Mouse (Mus musculus): ENCODE measurements at regions not wholly inside any gene's neighbourhood (a gene's known extent, or its start where the extent isn't known, plus 50 kb on each side); places are given as distances from the start of the nearest gene placed in this dataset.

DNA sequence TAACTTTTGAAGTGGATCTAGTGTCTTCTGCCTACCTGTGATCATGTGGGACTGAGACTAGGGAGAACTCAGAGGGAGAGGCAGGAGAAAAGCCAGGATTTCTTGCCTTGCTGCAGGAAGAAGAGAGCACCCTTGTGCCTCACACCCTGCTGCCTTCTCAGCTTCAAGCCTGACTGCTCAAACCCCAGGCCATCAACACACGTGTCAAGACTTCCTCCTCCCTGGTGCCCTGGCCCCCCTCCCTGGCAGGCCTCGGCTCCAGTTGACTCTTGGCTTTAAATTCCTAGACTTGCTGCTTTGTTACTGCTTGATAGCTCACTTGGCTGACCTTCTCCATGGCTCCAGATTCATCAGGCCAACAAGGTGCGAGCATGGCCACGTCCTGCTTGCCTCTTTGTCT, 250.1 kb upstream of the Mki67 start:
- DNase-seq (ENCODE audit: low spot score in 2 of 2): no peak

DNA sequence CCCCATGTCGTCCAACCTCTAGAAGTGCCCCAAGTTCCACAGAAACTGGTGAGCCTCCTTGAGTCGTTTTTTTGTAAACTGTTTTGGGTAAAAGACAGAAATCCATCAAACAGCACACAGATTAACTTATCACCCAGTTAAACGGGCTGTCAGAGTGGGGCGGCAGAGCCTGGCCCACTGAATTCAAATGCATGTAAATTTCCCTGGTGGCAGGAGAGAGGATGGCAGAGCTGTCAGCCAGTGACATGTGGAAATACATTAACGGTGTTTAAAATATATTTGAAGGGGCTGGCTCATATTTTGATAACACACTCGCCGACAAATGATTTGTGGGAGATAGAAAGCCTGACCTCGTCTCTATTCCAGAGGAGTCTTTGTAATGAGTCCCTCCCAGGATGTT, 252.5 kb upstream of the Mki67 start:
- no peak for DNase-seq (ENCODE audit: low spot score in 2 of 2)

DNA sequence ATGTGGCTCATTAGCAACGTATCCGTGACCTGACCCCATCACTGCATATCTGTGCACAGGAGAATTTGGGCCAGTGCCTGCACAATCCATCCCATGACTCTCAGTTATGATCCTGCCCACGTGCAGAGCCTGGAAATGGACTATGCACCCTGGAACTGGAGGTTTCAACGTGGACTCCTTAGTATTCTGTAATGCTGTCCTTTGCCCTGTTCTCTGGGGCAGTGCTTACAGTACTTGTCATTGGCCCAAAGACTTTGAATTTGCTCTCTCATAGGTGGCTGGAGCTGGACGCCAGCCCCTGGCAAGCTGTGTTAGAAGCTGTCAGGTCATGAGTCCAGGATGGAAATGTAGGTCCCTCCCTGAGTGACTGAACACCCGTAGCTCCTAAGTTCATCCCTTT, 269.9 kb upstream of the Mki67 start:
- DNase-seq (ENCODE audit: low spot score in 2 of 2): no peak

DNA sequence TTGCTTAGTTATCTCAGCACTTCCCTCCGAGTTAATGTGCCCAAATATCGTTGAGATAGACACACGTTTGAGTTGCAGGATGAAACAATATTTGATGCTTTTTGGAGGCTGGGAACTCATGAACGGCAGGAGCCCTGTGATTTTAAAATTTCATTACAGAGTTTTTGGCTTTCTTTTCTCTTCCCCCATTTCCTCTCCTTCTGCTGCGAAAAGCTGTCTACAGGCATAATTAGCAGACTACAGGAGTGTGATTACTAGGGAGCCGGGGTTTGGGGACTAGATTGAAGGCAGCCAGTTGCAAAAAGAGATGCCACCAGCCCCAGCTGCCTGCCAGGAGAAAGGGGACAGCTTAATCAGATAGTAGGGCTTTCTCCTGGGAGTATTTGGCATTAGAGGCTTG, 274.2 kb upstream of the Mki67 start:
- DNase-seq (ENCODE audit: low spot score in 2 of 2): no peak

DNA sequence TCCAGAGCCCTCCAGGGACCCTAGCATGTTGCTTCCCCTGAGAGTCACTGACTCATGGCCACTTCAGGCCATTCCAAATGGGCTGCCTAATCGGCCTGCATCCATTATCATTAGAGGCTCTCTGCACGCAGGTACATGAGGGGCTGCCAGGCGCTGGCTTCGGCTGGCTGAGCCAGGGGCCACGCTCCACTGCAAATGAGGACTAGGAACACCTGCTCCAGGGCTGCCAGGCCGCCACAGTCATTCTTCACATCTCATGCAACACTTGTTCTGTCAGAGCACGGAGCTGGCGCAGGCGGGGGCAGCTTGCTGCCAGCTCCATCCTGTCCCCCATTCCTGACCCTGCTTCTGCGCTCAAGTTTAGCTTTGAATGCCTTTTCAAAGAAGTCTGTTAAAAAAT, 280.7 kb upstream of the Mki67 start:
- DNase-seq (ENCODE audit: low spot score in 2 of 2): no peak

DNA sequence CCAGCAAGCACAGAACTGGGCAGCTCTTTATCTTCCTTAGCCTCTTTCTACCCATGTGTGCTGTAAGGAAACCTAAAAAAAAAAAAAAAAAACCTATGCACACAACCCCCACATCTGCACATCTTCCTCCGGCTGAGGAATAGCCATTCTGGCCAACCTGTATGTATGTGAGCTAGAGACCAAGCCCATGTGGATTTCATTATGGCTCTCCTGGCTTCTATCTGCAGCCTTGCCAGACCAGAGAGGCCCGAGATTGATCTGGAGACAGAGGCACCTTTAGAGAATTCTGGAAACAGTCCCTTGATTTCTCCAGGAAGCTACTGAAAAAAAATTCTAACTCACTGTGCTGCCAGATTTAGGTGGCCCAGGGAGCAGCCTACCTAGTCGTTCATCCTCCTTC, 281.5 kb upstream of the Mki67 start:
- no peak for DNase-seq (ENCODE audit: low spot score in 2 of 2)

DNA sequence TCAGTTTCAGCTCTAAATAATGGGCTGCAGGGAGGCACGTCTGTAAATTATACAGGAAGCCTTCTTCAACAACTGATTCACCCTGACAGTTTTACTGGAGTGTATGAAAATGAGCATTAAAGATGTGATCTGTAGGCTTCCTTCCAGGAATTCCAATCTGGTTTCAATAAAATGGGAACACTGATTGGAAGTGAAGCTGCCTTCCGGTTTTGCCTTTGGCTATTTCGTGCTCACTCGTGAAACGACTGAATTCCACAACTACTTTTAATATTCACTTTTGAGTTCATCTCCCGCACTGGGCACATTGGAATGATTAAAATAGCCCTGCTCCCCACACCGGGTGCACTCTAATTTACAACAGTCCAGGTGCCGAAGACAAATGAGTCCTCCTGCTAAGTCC, 286.2 kb upstream of the Mki67 start:
- no peak for DNase-seq (ENCODE audit: low spot score in 2 of 2)

DNA sequence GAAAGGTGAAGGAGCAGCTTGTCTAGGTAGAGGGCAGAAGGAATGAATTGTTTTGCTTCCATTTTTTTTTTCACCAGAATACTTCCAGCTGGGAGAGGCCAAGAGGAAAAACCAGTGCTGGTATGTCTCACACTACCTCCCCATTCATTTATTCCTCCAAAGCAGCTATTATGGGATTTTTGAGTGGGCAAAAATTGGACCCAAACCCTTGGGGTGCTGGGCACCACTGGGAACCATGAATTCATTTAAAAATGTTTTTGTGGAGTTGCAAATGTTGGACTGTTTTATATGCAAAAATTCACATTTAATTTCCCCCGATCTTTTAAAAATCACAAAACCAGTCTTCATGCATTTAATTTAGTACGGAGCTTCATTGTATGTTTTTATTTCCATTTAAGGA, 287.1 kb upstream of the Mki67 start:
- DNase-seq (ENCODE audit: low spot score in 2 of 2): no peak

DNA sequence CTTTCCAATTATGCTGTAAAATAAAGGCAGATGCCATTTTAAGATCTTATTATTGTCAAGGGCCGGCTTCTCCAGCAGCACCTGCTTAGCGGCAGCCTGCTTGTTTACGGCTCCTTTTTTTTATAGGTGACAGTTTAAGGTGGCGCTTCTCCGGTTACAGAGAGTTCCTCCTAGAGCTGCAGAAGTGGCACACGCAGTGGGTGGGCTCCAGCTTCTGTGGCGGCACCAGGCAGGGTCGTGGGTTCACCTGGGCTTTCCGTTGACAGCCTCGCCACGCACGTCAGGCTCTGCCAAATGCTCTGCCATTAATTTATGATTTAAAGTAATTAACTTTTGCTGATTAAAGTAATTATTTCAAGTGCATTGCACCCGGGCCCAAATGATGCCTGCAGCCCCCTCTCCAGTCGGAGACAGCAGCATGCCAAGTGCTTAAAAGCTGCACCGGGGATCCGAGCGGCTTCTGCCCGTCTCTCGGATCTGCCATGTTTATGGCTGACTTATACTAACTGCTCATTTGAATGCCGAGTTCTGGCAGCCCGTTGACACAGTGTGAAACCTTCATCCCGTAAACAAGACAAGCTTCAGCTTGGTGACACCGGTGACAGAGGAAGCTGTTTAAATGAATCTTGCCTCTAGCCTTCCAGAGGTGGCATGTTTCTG, 291.8 kb upstream of the Mki67 start:
- no peak for DNase-seq (ENCODE audit: low spot score in 2 of 2)

DNA sequence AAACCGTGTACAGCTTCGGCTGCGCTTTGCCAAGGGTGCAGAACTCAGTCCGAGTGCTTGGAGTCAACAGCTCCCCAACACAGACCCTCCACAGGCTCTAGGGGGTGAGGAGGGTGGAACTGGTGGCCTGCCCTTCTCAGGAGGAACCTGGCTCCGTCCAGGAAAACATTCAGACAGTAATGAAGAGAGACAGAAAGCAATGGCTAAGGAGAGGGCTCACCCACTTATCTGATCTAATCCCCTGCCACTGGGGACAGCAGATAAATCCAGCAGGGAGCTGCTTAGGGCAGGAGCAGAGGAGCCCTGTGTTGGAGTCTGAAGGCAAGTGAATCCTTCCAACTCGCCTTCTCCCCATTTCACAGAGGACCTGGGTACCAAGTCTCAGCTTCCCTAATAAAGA, 292.3 kb upstream of the Mki67 start:
- no peak for DNase-seq (ENCODE audit: low spot score in 2 of 2)

DNA sequence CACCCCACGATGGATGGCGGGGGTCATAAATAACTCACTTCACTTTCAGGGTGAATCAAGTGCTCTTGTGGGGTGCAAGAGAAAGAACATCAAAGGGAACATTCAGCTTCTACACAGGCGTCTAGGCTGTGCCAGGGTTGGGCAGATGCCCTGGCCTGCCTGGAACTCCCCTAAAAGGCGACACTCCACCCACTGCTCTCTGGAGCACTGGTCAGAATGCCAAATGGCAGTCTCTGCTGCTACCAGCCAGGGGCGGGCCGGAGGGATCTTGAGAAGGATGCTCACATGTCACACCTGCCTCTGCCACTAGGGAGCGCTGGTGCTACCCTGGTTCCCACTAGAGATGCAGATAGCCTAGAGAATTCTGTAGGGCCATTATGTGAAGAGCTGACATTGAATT, 293.9 kb upstream of the Mki67 start:
- peak; percentile 84 to 86 for DNase-seq (ENCODE audit: low spot score in 2 of 2)

DNA sequence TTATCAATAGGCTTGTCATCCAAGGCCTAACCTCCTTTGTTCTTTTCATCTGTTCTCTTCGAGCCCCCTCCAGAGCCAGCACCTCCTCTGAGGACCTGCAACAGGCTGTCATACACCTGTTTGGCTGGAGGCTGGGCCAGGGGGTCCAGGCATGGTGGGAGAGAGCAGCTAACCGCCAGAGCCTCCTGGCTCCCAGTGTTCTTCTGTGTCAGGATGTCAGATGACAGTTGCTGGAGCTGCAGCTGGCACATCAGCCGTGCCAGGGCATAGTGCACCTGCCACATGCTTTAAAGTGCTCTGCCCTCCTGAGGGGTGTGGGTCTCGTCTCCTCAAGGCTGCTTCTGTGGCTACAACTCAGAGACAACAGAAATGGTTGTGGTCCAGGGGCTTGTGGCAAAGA, 298.5 kb upstream of the Mki67 start:
- DNase-seq (ENCODE audit: low spot score in 2 of 2): no peak

DNA sequence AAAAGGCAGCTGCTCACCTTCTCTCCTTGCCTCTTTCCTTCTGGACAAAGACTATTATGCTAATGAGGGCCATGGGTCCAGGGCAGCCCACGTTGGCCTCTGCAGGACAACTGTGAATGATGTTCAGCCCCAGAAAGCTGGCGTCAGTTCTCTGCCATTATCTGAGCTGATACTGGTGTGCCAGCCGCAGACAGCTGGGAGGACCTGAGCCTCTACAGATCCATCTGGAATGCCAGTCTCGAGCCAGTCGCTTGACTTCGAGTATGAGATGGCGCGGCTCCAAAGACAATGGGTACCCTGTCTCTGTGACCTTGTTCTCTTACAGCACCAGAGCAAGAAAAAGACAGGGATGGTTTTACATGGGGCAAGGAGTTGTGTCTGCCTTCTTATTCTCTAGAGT, 300.8 kb upstream of the Mki67 start:
- no peak for DNase-seq (ENCODE audit: low spot score in 2 of 2)

DNA sequence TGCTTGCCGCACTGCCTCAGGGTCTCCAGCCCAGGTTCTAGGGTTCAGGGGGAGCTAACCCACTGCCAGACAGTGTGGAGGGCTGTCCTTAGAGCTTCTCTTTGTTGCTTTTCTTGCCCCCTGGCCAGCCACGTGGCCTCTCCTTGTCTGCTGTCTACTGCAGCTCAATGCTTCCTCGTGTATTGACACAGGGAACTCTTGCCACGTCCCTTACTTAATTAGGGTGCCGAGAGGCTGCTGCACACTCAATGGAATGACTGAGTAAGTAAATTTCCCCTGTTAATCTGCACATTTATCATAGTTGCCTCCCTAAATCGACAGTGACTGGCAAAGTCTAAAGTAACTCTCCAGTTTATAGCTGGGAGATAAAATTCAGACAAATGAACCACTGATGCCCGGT, 304.4 kb upstream of the Mki67 start:
- DNase-seq (ENCODE audit: low spot score in 2 of 2): no peak

DNA sequence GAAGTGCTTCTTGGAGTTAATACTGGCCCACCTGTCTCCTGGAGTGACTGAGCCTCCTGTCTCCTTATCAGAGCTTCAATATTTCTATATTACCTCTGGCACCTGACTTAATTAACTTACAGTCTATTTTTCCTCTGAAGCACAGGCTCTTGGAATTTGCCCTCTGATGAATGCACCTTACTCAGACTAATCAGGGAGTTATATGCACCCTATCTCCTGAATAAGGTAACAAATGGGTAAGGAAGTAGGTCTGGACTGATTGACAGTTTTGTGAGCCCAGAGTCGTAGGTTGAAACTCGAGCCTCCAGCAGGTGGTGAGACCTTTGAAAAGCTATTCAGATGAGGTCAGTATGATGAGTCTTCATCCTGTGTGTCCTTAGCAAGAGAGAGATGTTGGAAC, 304.9 kb upstream of the Mki67 start:
- DNase-seq (ENCODE audit: low spot score in 2 of 2): no peak

DNA sequence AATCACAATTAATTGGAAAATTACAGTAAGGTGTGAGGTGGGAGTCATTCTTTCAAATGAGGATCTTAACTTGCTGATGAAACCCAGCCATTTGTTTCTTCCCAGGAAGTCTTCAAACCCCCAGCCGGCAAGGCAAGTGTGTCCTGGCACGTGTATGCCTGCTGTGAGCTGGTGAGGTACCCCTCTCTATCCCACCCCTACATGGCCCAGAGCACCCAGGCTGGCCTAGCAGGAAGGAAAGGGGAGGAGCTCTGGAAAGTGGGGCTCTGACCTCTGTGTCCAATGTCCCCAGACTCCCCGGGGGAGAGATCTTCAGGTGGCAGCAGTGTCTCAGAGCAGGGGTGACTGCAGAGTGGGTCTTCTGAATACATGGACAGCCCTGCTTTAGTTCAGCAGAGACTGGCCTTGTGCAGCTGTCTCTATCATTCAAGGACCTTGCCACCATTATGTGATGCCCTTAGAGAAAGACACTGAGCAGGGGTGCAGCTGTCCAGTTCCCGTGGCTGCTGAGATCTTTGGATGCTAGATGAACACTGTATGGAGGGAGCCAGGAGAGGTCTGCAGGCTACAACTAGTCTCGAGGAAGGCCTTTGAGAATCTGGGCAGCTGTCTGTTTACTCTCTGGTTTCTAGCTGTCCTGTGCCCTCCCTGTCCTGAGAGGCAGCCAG, 306.8 kb upstream of the Mki67 start:
- no peak for DNase-seq (ENCODE audit: low spot score in 2 of 2)

DNA sequence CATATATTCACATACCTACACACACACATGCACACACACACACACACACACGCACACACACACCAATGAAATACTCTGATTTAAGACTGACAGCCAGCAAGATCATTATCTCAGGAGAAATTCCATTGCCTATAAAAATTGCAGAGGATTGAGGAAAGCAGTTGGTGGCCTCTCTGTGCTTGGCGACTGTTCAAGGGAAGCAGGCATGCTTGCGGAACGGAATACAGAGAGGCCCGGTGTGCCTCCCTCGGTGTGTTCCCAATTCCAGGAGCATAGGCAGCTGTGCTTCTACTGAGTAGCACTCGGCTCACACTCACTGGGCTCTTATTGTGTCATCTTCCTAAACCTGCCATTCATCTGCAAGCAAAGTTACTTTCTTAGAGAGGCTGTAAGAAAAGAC, 310.3 kb upstream of the Mki67 start:
- peak; percentile 30 to 37 for DNase-seq (ENCODE audit: low spot score in 2 of 2)

DNA sequence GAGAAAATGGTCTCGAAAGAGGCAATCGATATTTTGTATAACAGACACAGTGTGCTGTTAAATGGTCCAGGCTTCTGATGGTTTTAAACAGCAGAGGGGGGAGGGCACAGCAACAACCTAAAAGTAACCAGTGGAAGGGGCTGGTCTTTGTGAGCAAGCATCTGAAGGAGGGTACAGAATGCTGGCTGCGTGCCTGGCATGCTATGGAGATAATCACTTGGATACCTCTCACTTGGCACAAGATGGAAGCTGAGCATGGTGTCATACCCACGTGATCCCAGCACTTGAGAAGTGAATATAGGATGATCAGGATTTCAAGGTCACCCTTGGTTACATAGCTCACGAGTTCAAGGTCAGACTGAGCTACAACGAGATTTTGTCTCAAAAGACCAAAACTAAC, 315.9 kb upstream of the Mki67 start:
- DNase-seq (ENCODE audit: low spot score in 2 of 2): no peak

DNA sequence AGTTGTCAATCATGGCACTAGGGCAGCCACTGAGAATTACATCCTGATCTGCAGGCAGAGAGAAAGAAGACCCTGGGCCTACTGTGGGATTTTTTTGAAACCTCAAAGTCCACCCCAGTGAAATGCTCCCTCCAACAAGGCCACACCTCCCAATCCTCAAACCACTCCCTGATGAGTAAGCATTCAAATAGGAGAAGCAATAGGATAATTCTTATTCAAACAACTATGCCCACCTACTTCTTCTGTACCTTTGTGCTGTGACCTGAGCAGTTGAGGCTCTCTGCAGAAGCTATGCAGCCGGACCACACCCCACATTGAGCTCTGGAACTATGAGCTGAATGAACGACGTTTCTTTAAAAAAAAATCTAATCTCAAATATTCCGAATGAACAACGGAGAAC, 317.4 kb upstream of the Mki67 start:
- no peak for DNase-seq (ENCODE audit: low spot score in 2 of 2)

DNA sequence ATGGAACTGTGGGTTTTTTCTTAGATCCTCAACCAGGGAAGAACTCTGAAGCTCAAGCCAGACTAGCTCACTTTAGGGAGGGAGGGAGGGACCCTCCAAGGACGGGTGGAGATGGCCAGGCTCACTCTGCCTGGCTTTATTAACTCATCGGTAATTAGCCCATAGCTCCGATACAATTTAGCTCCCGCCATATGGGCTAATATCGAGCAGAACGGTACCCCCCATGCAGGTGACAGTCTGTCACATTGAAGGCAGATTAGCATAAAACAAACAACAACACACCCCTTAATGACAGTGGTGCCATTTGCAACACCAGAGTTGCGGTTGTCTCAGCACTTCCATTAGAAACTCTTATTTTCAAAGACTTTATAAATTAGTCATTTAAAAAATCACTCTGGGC, 319.6 kb upstream of the Mki67 start:
- DNase-seq (ENCODE audit: low spot score in 2 of 2): no peak

DNA sequence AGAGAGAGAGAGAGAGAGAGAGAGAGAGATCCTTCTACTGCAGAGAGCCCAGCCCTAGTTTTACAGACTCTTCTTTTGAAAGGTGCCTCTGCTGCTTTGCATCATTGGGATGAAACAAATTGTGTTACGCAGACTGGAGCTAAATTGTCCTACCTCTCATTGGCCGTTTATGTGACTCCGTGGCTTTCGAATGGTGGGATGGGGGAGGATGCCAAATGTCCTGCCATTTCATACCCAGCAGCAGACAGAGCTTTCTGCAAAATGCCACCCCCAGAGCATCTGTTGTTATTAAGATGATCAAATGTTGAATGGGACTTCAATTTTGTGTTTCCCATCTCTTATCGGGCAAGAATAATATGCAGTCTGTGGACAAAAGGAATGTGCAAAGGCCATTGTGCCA, 321.9 kb upstream of the Mki67 start:
- DNase-seq (ENCODE audit: low spot score in 2 of 2): no peak

DNA sequence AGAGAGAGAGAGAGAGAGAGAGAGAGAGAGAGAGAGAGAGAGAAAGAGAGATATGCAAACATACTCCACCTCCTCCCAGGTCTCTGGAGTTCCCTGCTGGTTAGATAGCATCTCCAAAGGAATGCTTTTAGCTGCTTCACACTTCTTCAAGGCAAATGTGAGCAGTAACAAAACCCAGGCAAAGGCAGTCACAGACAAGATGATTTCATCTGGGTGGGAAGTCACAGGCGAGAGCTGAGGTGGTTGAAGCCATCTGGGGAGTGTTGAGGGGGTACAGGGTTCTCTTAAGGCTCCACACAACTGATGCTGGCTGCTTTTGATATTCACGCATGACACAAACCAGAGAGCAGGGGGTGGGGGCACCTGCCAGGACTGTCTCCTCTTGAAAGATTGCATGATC, 322.7 kb upstream of the Mki67 start:
- no peak for DNase-seq (ENCODE audit: low spot score in 2 of 2)

DNA sequence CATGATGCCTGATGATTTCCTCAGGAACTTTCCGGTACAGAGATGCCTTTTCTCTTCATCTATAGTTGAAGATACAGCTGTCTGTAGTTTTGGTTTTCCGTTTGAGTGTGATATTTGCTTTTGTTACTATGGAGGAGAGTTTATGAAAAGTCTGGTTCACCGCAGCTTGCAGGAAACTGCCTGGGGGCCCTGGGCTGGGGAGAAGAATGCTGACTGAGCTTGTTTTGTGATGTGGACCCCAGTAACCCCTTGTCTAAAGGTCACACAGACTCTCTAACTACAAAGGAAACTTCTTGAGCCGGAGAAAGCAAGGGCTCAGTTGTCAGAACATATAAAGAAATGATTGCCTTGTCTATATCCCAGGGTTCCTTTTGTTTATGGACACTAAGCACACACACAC, 325.8 kb upstream of the Mki67 start:
- no peak for DNase-seq (ENCODE audit: low spot score in 2 of 2)
